Mouse (Mus musculus) retina, postnatal 1 day (tissue): ENCODE measurements at regions not wholly inside any gene's neighbourhood (a gene's known extent, or its start where the extent isn't known, plus 50 kb on each side); places are given as distances from the start of the nearest gene placed in this dataset.

ENCODE experiments used
- DNase-seq: peaks from one replicate; pipeline ENCODE4 v3.0.0-alpha.2; 2012

GRCm38 (mm10) chr5:49909483-49909882 lies 149.3 kb downstream of the Adgra3 start:
- DNase-seq: no peak

GRCm38 (mm10) chr5:49896106-49896505 lies 162.7 kb downstream of the Adgra3 start:
- DNase-seq: no peak

GRCm38 (mm10) chr5:49880383-49880782 lies 178.4 kb downstream of the Adgra3 start:
- DNase-seq: no peak

- DNase-seq: no peak
Observed at GRCm38 (mm10) chr5:49876240-49876639, 182.6 kb downstream of the Adgra3 start.

GRCm38 (mm10) chr5:49857202-49857601 lies 201.6 kb downstream of the Adgra3 start:
- DNase-seq: peak; percentile 11

GRCm38 (mm10) chr5:49856036-49856435 lies 202.8 kb downstream of the Adgra3 start:
- DNase-seq: no peak

- DNase-seq: no peak
Observed at GRCm38 (mm10) chr5:49848680-49849079, 210.1 kb downstream of the Adgra3 start.

GRCm38 (mm10) chr5:49848174-49848573 lies 210.6 kb downstream of the Adgra3 start:
- DNase-seq: no peak

- DNase-seq: no peak
Observed at GRCm38 (mm10) chr5:49818832-49819231, 240.0 kb downstream of the Adgra3 start.

- no peak for DNase-seq
Observed at GRCm38 (mm10) chr5:49816751-49817150, 242.1 kb downstream of the Adgra3 start.

GRCm38 (mm10) chr5:49813335-49813734 lies 245.5 kb downstream of the Adgra3 start:
- peak; percentile 36 for DNase-seq

GRCm38 (mm10) chr5:49788494-49789160 lies 263.9 kb upstream of the Kcnip4 start:
- DNase-seq: no peak

GRCm38 (mm10) chr5:49783728-49784127 lies 259.0 kb upstream of the Kcnip4 start:
- no peak for DNase-seq

GRCm38 (mm10) chr5:49761054-49761453 lies 236.3 kb upstream of the Kcnip4 start:
- DNase-seq: no peak

GRCm38 (mm10) chr5:49755531-49755930 lies 230.8 kb upstream of the Kcnip4 start:
- DNase-seq: no peak

- no peak for DNase-seq
Observed at GRCm38 (mm10) chr5:49712607-49713006, 187.9 kb upstream of the Kcnip4 start.

GRCm38 (mm10) chr5:49682156-49682555 lies 157.4 kb upstream of the Kcnip4 start:
- peak; percentile 40 for DNase-seq

GRCm38 (mm10) chr5:49681514-49681913 lies 156.8 kb upstream of the Kcnip4 start:
- peak; percentile 38 for DNase-seq

GRCm38 (mm10) chr5:49675885-49676284 lies 151.2 kb upstream of the Kcnip4 start:
- DNase-seq: no peak

GRCm38 (mm10) chr5:49665196-49665595 lies 140.5 kb upstream of the Kcnip4 start:
- no peak for DNase-seq

- no peak for DNase-seq
Observed at GRCm38 (mm10) chr5:49663928-49664327, 139.2 kb upstream of the Kcnip4 start.

GRCm38 (mm10) chr5:49662096-49662495 lies 137.4 kb upstream of the Kcnip4 start:
- DNase-seq: no peak

- DNase-seq: no peak
Observed at GRCm38 (mm10) chr5:49660598-49660997, 135.9 kb upstream of the Kcnip4 start.

- DNase-seq: no peak
Observed at GRCm38 (mm10) chr5:49650953-49651352, 126.2 kb upstream of the Kcnip4 start.

GRCm38 (mm10) chr5:49645781-49646180 lies 121.1 kb upstream of the Kcnip4 start:
- no peak for DNase-seq
